Mouse (Mus musculus): Measurements from ENCODE around the gene Vangl2. TPM values are rescaled to one million over a fixed set of nuclear protein-coding genes. Genes with fewer than 3 reads are reported as not detected.

The Vangl2 gene
- polyA plus RNA-seq, 1 experiment from 2014 or later = 57.3 TPM

DNA sequence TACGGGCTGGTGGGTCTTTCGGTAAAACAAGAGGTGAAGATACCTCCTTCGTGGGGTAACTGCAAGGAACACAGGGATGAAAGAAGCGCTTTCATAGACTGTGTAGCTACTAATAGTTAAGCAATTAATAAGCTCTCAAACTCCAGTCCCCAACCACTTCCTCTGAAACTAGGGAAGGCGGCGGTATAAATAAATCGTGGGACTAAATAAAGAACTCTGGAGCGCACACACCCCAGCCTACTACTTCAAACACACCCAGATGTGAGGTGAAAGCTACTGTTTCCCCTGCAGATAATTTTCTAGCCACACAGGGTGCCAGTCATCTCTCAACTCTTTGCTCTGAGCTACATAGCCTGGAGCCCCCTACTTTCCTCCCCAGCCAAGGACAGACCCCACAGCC, 12.2 kb downstream of the Vangl2 start:
- Histone ChIP-seq H3K27me3 (ENCODE audit: control insufficient read depth, insufficient read depth, low read length) (no peaks in the 10 kb centered on the region), H3K4me2 (ENCODE audit: low read length) (peak overlapping the region; percentile 48), H3K27ac (replicated peaks; ENCODE audit: low read depth, low read length) (peak overlapping the region; percentile 92), H3K9ac (replicated peaks; ENCODE audit: low read length) (peak overlapping the region; percentile 40), H3K9me3 (ENCODE audit: control insufficient read depth, low read length) (no peaks in the 10 kb centered on the region), H3K4me1 (ENCODE audit: control insufficient read depth, insufficient read depth, low read length) (peaks cover 72% of the 10 kb centered on the region), H3K36me3 (ENCODE audit: control insufficient read depth, insufficient read depth, low read length) (peaks cover 26% of the 10 kb centered on the region), H3K4me3 (replicated peaks; ENCODE audit: low read depth, low read length) (peak overlapping the region; percentile 9; the same call in 1 of the 2 replicates)
- no peak for DNase-seq
- no peak for ATAC-seq (ENCODE audit: low FRiP score, low TSS enrichment)
- 31% methylated on average over 8 of the region's 8 CpGs for WGBS

GRCm38 (mm10) chr1:172015312-172015939, 12.8 kb downstream of the Vangl2 start:
- WGBS = 22% methylated on average over 9 of the region's 9 CpGs
- Histone ChIP-seq H3K4me3 (replicated peaks; ENCODE audit: low read depth, low read length) (no peak overlapping the region), H3K4me1 (ENCODE audit: control insufficient read depth, insufficient read depth, low read length) (peaks cover 69% of the 10 kb centered on the region), H3K9me3 (ENCODE audit: control insufficient read depth, low read length) (no peaks in the 10 kb centered on the region), H3K9ac (replicated peaks; ENCODE audit: low read length) (peak overlapping the region; percentile 40; the same call in 1 of the 2 replicates), H3K27me3 (ENCODE audit: control insufficient read depth, insufficient read depth, low read length) (no peaks in the 10 kb centered on the region), H3K4me2 (ENCODE audit: low read length) (peak overlapping the region; percentile 48), H3K36me3 (ENCODE audit: control insufficient read depth, insufficient read depth, low read length) (peaks cover 30% of the 10 kb centered on the region), H3K27ac (replicated peaks; ENCODE audit: low read depth, low read length) (peak overlapping the region; percentile 92)
- ATAC-seq (ENCODE audit: low FRiP score, low TSS enrichment) = no peak
- DNase-seq = no peak

GRCm38 (mm10) chr1:172014771-172015170, 13.5 kb downstream of the Vangl2 start:
- 10% methylated on average over 9 of the region's 9 CpGs for WGBS
- peaks cover 62% of the 10 kb centered on the region for H3K4me1 ChIP-seq (ENCODE audit: control insufficient read depth, insufficient read depth, low read length)
- H3K9me3 ChIP-seq (ENCODE audit: control insufficient read depth, low read length) = no peaks in the 10 kb centered on the region
- peak overlapping the region; percentile 48 for H3K4me2 ChIP-seq (ENCODE audit: low read length)
- DNase-seq (no peak), ATAC-seq (ENCODE audit: low FRiP score, low TSS enrichment) (no peak)
- no peaks in the 10 kb centered on the region for H3K27me3 ChIP-seq (ENCODE audit: control insufficient read depth, insufficient read depth, low read length)
- peak overlapping the region; percentile 92 for H3K27ac ChIP-seq (replicated peaks; ENCODE audit: low read depth, low read length)
- no peak overlapping the region for H3K4me3 ChIP-seq (replicated peaks; ENCODE audit: low read depth, low read length)
- peaks cover 33% of the 10 kb centered on the region for H3K36me3 ChIP-seq (ENCODE audit: control insufficient read depth, insufficient read depth, low read length)
- H3K9ac ChIP-seq (replicated peaks; ENCODE audit: low read length) = no peak overlapping the region; the same call in 1 of the 2 replicates

DNA sequence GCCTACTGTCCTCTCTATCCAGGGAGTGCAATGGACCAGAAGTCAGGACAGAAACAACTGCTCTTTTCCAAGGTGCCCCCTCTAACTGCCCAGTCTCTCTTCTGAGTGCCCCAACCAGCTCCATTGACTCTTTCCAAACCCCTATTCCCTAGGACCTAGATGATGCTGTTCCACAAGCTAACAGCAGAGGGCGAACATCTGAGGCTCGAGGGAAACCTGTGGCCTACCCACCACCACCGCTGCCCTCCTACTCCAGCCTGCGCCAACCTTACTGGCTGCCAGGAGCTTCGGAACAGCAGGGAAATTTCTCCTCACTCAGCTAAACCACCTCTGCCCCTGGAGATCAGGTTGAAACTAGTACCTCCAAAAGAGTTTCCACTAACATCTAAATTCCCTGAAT, 16.2 kb downstream of the Vangl2 start:
- WGBS = 8% methylated on average over 5 of the region's 5 CpGs
- Histone ChIP-seq H3K27me3 (ENCODE audit: control insufficient read depth, insufficient read depth, low read length) (no peaks in the 10 kb centered on the region), H3K9ac (replicated peaks; ENCODE audit: low read length) (no peak overlapping the region; the same call in 1 of the 2 replicates), H3K36me3 (ENCODE audit: control insufficient read depth, insufficient read depth, low read length) (peaks cover 61% of the 10 kb centered on the region), H3K4me3 (replicated peaks; ENCODE audit: low read depth, low read length) (no peak overlapping the region), H3K27ac (replicated peaks; ENCODE audit: low read depth, low read length) (0 out of 2 replicates have a peak overlapping the region, but pooled peaks have one; percentile 22), H3K4me1 (ENCODE audit: control insufficient read depth, insufficient read depth, low read length) (peaks cover 35% of the 10 kb centered on the region), H3K9me3 (ENCODE audit: control insufficient read depth, low read length) (no peaks in the 10 kb centered on the region), H3K4me2 (ENCODE audit: low read length) (no peak overlapping the region)
- ATAC-seq (ENCODE audit: low FRiP score, low TSS enrichment) (no peak), DNase-seq (peak; percentile 89)

GRCm38 (mm10) chr1:172010042-172010824, 18.0 kb downstream of the Vangl2 start:
- 65% methylated on average over 20 of the region's 20 CpGs for WGBS
- no peak for DNase-seq
- no peak overlapping the region for H3K4me2 ChIP-seq (ENCODE audit: low read length)
- peaks cover 79% of the 10 kb centered on the region for H3K36me3 ChIP-seq (ENCODE audit: control insufficient read depth, insufficient read depth, low read length)
- no peaks in the 10 kb centered on the region for H3K9me3 ChIP-seq (ENCODE audit: control insufficient read depth, low read length)
- no peaks in the 10 kb centered on the region for H3K27me3 ChIP-seq (ENCODE audit: control insufficient read depth, insufficient read depth, low read length)
- H3K4me3 ChIP-seq (replicated peaks; ENCODE audit: low read depth, low read length) = no peak overlapping the region
- no peak overlapping the region for H3K27ac ChIP-seq (replicated peaks; ENCODE audit: low read depth, low read length)
- no peak for ATAC-seq (ENCODE audit: low FRiP score, low TSS enrichment)
- H3K4me1 ChIP-seq (ENCODE audit: control insufficient read depth, insufficient read depth, low read length) = peaks cover 17% of the 10 kb centered on the region
- H3K9ac ChIP-seq (replicated peaks; ENCODE audit: low read length) = no peak overlapping the region

GRCm38 (mm10) chr1:172009406-172009805, 18.8 kb downstream of the Vangl2 start:
- no peak for DNase-seq
- ATAC-seq (ENCODE audit: low FRiP score, low TSS enrichment) = no peak
- Histone ChIP-seq H3K9ac (replicated peaks; ENCODE audit: low read length) (no peak overlapping the region), H3K4me3 (replicated peaks; ENCODE audit: low read depth, low read length) (no peak overlapping the region), H3K27ac (replicated peaks; ENCODE audit: low read depth, low read length) (no peak overlapping the region), H3K36me3 (ENCODE audit: control insufficient read depth, insufficient read depth, low read length) (peaks cover 87% of the 10 kb centered on the region), H3K27me3 (ENCODE audit: control insufficient read depth, insufficient read depth, low read length) (no peaks in the 10 kb centered on the region), H3K4me1 (ENCODE audit: control insufficient read depth, insufficient read depth, low read length) (peaks cover 8% of the 10 kb centered on the region), H3K9me3 (ENCODE audit: control insufficient read depth, low read length) (no peaks in the 10 kb centered on the region), H3K4me2 (ENCODE audit: low read length) (no peak overlapping the region)
- 96% methylated on average over 21 of the region's 21 CpGs for WGBS

DNA sequence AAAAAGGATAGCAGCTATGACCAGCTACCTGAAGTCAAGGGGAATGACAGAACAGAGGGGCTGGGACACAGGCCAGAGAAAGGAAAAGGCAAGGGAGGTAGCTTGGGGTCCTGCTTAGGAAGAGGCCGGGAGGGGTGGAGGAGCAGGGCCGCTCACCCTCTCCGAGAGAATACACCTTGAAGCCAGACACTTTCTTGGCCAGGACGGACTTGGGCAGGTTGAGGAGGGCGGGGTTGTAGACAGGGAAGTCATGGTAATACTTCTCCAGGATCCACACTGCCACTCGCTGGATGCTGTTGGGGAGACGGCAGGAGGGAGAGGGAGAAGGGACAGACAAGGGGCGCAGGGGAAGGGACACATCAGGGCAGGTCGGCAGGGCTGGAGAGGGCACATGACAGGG, 19.9 kb downstream of the Vangl2 start:
- Histone ChIP-seq H3K27me3 (ENCODE audit: control insufficient read depth, insufficient read depth, low read length) (no peaks in the 10 kb centered on the region), H3K36me3 (ENCODE audit: control insufficient read depth, insufficient read depth, low read length) (peaks cover 97% of the 10 kb centered on the region), H3K9ac (replicated peaks; ENCODE audit: low read length) (no peak overlapping the region), H3K4me2 (ENCODE audit: low read length) (no peak overlapping the region), H3K9me3 (ENCODE audit: control insufficient read depth, low read length) (no peaks in the 10 kb centered on the region), H3K4me3 (replicated peaks; ENCODE audit: low read depth, low read length) (no peak overlapping the region), H3K4me1 (ENCODE audit: control insufficient read depth, insufficient read depth, low read length) (no peaks in the 10 kb centered on the region; the same call in none of the 2 replicates), H3K27ac (replicated peaks; ENCODE audit: low read depth, low read length) (no peak overlapping the region)
- DNase-seq (no peak), ATAC-seq (ENCODE audit: low FRiP score, low TSS enrichment) (no peak)
- 86% methylated on average over 9 of the region's 9 CpGs for WGBS

GRCm38 (mm10) chr1:172007761-172008160, 20.5 kb downstream of the Vangl2 start:
- peaks cover 99% of the 10 kb centered on the region for H3K36me3 ChIP-seq (ENCODE audit: control insufficient read depth, insufficient read depth, low read length)
- no peak for DNase-seq

More at GRCm38 (mm10) chr1:172007761-172008160, 20.5 kb downstream of the Vangl2 start:
- H3K27me3 ChIP-seq (ENCODE audit: control insufficient read depth, insufficient read depth, low read length) = no peaks in the 10 kb centered on the region
- peaks cover under 1% of the 10 kb centered on the region for H3K4me1 ChIP-seq (ENCODE audit: control insufficient read depth, insufficient read depth, low read length)
- no peak overlapping the region for H3K4me2 ChIP-seq (ENCODE audit: low read length)
- WGBS = 97% methylated on average over 21 of the region's 21 CpGs
- H3K27ac ChIP-seq (replicated peaks; ENCODE audit: low read depth, low read length) = no peak overlapping the region
- no peak for ATAC-seq (ENCODE audit: low FRiP score, low TSS enrichment)
- no peak overlapping the region for H3K4me3 ChIP-seq (replicated peaks; ENCODE audit: low read depth, low read length)
- H3K9ac ChIP-seq (replicated peaks; ENCODE audit: low read length) = no peak overlapping the region
- H3K9me3 ChIP-seq (ENCODE audit: control insufficient read depth, low read length) = no peaks in the 10 kb centered on the region
